Mouse (Mus musculus) hindbrain, embryonic 10.5 days (tissue): ENCODE data around the gene Sh3glb1. TPM values are rescaled to one million over a fixed set of nuclear protein-coding genes. Genes with fewer than 3 reads are reported as not detected.
A peak's percentile ranks its signal among the peaks of the same experiment; 100 is the strongest.
"Not testable (repeated sequence)": the region's sequence is repeated elsewhere in the genome, so short reads cannot be mapped to it uniquely, and the experiment has no call there.

ENCODE experiments used
- DNase-seq: peaks from one replicate; pipeline ENCODE4 v3.0.0-alpha.2; 2017; ENCODE audit warnings: low spot score
- H3K27ac ChIP-seq: fragments of 300-500 bp; sonication (generic); 2 replicates; pipeline ENCODE4 v1.5.1; 2016; ENCODE audit warnings: mild to moderate bottlenecking, moderate library complexity
- H3K27me3 ChIP-seq: fragments of 300-500 bp; sonication (generic); 2 replicates; pipeline ENCODE4 v1.6.1; 2016; ENCODE audit warnings: mild to moderate bottlenecking; ENCODE audit not compliant: poor library complexity, insufficient read depth, severe bottlenecking
- H3K36me3 ChIP-seq: fragments of 300-500 bp; sonication (generic); 2 replicates; pipeline ENCODE4 v1.6.1; 2016; ENCODE audit warnings: mild to moderate bottlenecking, moderate library complexity
- H3K4me1 ChIP-seq: fragments of 300-500 bp; sonication (generic); replicated peaks from 2 replicates; pipeline ENCODE4 v1.6.1; 2016; ENCODE audit warnings: mild to moderate bottlenecking
- H3K4me3 ChIP-seq: fragments of 300-500 bp; sonication (generic); 2 replicates; pipeline ENCODE4 v1.5.1; 2016; ENCODE audit warnings: mild to moderate bottlenecking, moderate library complexity
- H3K9me3 ChIP-seq: fragments of 300-500 bp; sonication (generic); 2 replicates; pipeline ENCODE4 v1.6.1; 2016; ENCODE audit warnings: mild to moderate bottlenecking, moderate library complexity
- WGBS: fragments of 180-500 bp; shearing (Covaris S2); methylation state at CpG from one replicate; pipeline ENCODE4 v1.1.7; 2016; 5-methylcytosine and 5-hydroxymethylcytosine counted together
- polyA plus RNA-seq: library from polyadenylated mRNA; unstranded; fragments of >200 nt; fragmentation: Nextera tagmentation; extraction: Ambion mirVana; gene quantifications from 2 replicates; pipeline ENCODE4 v1.2.1, GENCODE M21; 2016

Sh3glb1 gene
- polyA plus RNA-seq, 1 experiment from 2014 or later = 82.2 TPM

DNA sequence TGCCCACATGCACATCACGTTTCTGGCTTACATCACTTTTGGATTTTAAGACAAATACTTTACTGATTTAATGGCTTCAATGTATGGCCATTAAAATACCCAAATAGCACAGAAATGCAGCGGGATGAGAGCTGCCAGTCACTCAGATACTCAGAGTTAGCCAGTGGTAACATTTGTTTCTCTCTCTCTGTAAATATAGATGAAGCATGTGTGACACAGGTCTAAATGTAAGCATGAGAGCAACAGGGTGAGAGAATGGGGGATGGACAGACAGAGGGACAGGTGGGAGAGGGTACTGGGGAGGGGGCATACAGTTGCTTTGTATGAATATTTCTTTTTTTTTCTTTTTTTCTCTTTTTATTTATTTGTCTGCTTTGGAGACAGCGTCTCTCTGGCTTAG is 2.4 kb upstream of the Sh3glb1 start:
- peaks cover 25% of the 10 kb centered on the region for H3K4me1 ChIP-seq
- not testable (repeated sequence) for DNase-seq, H3K27ac ChIP-seq, H3K9me3 ChIP-seq, H3K36me3 ChIP-seq, H3K27me3 ChIP-seq, H3K4me3 ChIP-seq
- 86% methylated on average over 3 of the region's 3 CpGs for WGBS

DNA sequence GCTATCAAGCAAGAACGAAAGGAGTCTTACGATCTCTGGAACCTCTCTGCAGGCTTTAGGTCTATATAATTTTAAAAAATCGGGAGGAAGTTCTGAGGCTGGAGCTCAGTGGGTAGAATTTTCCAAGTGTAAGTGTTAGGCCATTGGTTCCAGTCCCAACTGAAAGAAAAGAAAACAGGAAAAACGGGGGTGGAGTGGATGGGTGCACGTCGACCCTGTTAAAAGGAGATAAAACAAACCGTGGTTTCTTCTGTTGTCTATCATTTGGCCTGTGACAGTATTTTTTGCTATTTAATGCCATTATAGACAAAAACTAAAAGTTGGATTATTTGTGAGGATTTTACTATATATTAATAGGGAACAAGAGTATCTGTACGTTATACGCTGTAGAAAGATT is 1.7 kb upstream of the Sh3glb1 start:
- no peak for DNase-seq
- H3K27me3 ChIP-seq = no peaks in the 10 kb centered on the region
- H3K4me3 ChIP-seq = no peak overlapping the region
- no peak overlapping the region for H3K27ac ChIP-seq
- WGBS = 91% methylated on average over 9 of the region's 9 CpGs
- H3K4me1 ChIP-seq = peaks cover 27% of the 10 kb centered on the region
- no peaks in the 10 kb centered on the region for H3K9me3 ChIP-seq
- no peaks in the 10 kb centered on the region for H3K36me3 ChIP-seq

DNA sequence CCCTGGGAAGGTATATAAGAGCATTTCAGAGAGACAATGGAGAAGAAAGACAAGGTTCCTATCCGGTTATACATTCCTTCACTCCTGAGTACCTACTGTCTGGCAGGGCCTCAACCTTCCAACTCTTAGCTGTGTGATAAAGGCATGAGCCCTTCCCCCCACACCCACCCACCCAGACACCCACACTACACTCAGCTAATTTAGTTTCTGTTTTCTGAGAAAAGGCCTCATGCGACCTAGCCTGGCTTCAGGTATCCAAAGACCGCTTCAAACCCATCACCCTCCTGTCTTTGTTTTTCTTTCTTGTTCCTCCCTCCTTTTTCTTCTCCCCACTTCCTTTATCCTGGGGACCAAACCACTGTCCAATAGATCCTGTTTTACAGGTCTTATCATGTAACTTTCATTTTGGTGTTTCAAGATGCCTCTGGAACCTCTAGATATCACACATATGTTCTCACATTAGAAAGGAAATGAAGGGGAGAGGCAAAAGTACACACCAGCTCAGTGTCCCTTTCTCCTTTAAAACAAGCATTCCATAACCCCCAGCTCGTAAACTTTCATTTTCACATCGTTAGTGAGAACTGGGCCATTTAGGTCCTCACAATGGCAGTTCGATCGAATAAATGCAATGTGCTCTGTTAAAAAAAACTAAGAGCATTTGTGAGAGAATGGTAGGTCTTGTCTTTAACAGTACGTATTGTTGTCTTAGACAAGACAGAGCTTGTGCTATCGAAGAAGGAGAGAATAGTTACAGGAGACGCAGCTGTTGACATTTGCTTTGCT is 1.1 kb upstream of the Sh3glb1 start:
- 88% methylated on average over 10 of the region's 10 CpGs for WGBS
- no peaks in the 10 kb centered on the region for H3K36me3 ChIP-seq
- DNase-seq = no peak
- H3K4me3 ChIP-seq = peak overlapping the region; percentile 86; the same call in 1 of the 2 replicates
- H3K9me3 ChIP-seq = no peaks in the 10 kb centered on the region
- no peaks in the 10 kb centered on the region for H3K27me3 ChIP-seq
- H3K27ac ChIP-seq = no peak overlapping the region
- H3K4me1 ChIP-seq = peaks cover 27% of the 10 kb centered on the region

DNA sequence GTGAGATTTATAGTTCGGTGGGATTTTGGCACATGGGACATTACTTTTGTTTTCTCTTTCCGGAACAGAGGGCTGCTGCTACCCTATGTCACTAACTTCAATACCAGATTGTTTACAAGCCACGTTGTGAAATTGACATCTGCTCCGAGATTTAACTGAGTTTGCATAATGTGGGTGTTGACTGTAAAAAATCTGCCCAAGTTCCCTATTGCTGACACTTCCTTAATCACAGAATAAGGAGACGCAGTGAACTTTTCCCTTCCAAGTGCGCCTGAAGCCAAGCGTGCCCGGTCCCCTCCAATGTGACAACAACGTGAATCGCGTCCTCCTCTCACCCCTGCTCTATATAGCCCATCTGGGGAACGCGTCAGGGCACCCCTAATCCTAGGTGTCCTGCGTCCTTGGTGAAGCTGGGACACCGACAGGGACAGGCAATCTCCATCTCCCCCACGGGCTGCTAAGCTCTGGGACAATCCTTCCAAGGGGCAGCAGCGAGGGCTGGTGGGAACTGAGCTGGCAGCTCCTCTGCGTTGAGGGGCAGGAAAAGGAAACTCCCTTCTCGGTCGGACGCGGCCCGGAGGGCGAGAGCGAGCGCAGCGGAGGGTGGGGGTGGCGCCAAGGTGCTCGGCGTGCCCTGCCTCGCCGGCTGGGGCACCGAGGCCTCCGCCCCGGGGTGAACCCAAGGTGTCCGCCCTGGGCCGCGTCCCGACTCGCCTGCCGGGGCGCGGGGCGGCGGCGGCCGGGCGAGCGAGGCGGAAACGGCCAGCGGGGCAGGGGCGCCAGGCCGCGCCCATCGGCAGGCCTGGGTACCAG is 841 bp downstream of the Sh3glb1 start:
- Histone ChIP-seq H3K27ac (peak overlapping the region; percentile 98), H3K4me1 (peaks cover 32% of the 10 kb centered on the region), H3K36me3 (peaks cover under 1% of the 10 kb centered on the region; the same call in 1 of the 2 replicates), H3K9me3 (no peaks in the 10 kb centered on the region), H3K27me3 (no peaks in the 10 kb centered on the region), H3K4me3 (peak overlapping the region; percentile 86)
- DNase-seq = peak; percentile 72
- WGBS = under 1% methylated on average over 56 of the region's 56 CpGs

DNA sequence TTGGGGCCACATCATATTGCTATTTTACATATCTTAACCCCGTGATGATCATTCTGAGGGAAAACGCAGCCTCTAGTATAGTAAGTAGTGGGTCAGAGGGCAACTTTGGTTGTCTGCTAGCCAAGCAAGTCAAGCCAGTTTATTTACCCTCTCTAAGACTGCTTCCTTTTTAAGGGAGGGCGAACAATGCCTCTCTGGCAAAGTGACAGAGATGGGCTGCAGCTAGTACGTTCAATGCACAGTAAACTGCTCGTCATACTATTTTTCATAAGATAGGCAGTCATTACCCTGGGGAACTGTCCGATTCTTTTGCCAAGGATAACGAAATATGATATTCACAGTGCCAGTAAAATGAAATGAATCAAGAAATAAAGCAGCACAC is 1.4 kb downstream of the Sh3glb1 start:
- peak overlapping the region; percentile 98 for H3K27ac ChIP-seq
- peak overlapping the region; percentile 86 for H3K4me3 ChIP-seq
- H3K4me1 ChIP-seq = peaks cover 32% of the 10 kb centered on the region
- H3K36me3 ChIP-seq = peaks cover 4% of the 10 kb centered on the region; the same call in 1 of the 2 replicates
- DNase-seq = no peak
- no peaks in the 10 kb centered on the region for H3K9me3 ChIP-seq
- no peaks in the 10 kb centered on the region for H3K27me3 ChIP-seq
- 30% methylated on average over 7 of the region's 7 CpGs for WGBS

DNA sequence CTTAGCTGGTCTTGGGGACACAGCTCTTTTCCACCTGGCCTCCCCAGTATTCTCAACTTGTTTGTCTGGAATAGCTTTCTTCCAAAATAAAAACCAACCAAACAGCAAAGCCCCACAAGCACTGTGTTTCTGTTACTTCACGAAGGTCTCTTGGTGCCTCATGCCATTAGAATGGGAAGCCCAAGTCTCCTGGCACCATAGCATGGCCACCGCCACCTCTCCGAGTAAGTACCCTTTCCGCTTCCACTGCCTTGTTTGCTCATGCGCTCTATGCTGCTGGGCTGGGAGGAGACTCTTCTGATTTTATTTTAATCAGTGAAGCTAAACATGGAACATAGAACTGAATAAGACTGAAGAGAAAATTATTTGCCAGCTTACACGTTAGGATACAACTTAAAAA is 2.3 kb downstream of the Sh3glb1 start:
- 90% methylated on average over 6 of the region's 6 CpGs for WGBS
- H3K9me3 ChIP-seq = no peaks in the 10 kb centered on the region
- no peak for DNase-seq
- H3K36me3 ChIP-seq = peaks cover 8% of the 10 kb centered on the region; the same call in 1 of the 2 replicates
- 0 out of 2 replicates have a peak overlapping the region, but pooled peaks have one; percentile 6 for H3K4me3 ChIP-seq
- no peaks in the 10 kb centered on the region for H3K27me3 ChIP-seq
- H3K4me1 ChIP-seq = peaks cover 32% of the 10 kb centered on the region
- no peak overlapping the region for H3K27ac ChIP-seq

DNA sequence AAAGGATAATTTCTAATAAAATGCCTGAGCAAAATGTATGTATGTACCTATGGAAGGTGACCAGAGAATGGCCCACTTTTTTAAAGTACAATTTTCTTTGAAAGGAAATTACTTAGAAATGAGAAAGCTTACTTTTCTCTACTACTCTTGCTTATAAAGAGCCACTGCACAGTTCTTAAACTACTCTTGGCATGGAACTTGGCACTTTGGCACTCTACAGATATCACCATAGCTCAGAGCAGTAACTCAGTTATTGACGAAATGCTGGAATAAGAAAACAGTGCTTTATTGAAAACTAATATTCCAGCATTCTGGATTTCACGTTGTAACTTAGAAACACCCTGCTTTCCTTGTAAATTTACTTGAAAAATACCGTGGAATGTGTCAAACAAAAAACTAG is 3.0 kb downstream of the Sh3glb1 start:
- Histone ChIP-seq H3K27ac (no peak overlapping the region), H3K4me3 (no peak overlapping the region), H3K4me1 (peaks cover 32% of the 10 kb centered on the region), H3K27me3 (no peaks in the 10 kb centered on the region), H3K9me3 (no peaks in the 10 kb centered on the region), H3K36me3 (peaks cover 12% of the 10 kb centered on the region)
- DNase-seq = no peak
- WGBS = 90% methylated on average over 3 of the region's 3 CpGs

DNA sequence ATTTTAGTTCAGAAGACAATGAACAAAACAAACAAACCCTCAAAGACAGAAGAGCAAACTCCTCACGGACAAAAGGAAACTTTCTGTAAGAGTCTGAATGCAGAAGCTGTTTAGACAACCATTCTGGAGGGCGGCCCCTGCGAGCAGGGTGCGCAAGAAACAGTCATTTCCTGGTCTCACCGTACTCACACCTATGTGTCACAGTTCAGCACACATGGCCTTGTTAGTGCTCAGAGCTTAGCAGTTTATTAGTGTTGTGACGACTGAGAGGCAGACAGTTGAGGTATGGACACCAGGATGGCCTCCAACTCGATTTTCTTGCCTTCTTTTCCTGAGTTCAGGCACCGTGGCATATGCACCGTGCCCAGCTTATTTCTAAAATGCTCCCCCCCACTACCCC is 4.2 kb downstream of the Sh3glb1 start:
- Histone ChIP-seq H3K4me1 (peaks cover 30% of the 10 kb centered on the region), H3K4me3 (no peak overlapping the region), H3K27ac (no peak overlapping the region), H3K9me3 (no peaks in the 10 kb centered on the region), H3K36me3 (peaks cover 24% of the 10 kb centered on the region), H3K27me3 (no peaks in the 10 kb centered on the region)
- no peak for DNase-seq
- 70% methylated on average over 9 of the region's 9 CpGs for WGBS

DNA sequence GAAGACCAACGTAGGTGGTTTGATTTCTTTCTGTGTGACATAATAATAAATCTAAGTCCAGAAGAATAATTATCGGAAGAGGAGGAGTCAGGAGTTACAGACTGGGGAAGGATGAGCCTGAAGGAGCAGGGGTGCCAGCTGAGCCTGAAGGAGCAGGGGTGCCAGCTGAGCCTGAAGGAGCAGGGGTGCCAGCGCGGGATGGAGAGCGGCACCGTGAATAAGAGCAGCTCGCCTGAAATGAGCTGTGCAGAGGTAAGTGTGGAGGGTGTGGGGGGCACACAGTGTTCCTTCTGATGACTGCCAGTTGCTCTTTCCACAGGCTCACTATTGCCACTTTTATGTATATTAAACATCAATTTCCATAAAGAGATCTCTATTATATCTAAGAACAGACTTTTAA is 5.1 kb downstream of the Sh3glb1 start:
- Histone ChIP-seq H3K27me3 (no peaks in the 10 kb centered on the region), H3K27ac (no peak overlapping the region), H3K36me3 (peaks cover 33% of the 10 kb centered on the region), H3K4me3 (no peak overlapping the region), H3K4me1 (peaks cover 26% of the 10 kb centered on the region), H3K9me3 (no peaks in the 10 kb centered on the region)
- 88% methylated on average over 7 of the region's 7 CpGs for WGBS
- no peak for DNase-seq

DNA sequence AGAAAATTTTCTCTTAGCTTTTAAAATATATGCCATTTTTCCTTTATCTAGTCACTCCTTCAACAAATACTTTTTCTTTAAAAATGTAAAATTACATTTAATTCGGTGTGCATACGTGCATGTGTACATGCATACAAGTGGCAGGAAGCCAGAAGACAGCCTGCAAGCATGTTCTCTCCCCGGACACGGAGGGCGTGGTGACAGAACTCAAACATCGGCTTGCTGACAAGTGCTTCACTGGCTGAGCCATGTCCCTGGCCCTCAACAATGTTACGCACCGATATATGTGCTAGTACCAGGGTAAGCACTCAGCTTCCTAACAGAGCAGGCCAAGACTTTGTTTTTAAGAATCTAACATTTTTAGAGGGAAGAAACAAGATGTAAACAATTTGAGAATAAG is 5.5 kb downstream of the Sh3glb1 start:
- H3K27ac ChIP-seq = no peak overlapping the region
- H3K27me3 ChIP-seq = no peaks in the 10 kb centered on the region
- 93% methylated on average over 8 of the region's 8 CpGs for WGBS
- H3K36me3 ChIP-seq = peaks cover 37% of the 10 kb centered on the region
- H3K9me3 ChIP-seq = no peaks in the 10 kb centered on the region
- no peak overlapping the region for H3K4me3 ChIP-seq
- no peak for DNase-seq
- H3K4me1 ChIP-seq = peaks cover 26% of the 10 kb centered on the region

DNA sequence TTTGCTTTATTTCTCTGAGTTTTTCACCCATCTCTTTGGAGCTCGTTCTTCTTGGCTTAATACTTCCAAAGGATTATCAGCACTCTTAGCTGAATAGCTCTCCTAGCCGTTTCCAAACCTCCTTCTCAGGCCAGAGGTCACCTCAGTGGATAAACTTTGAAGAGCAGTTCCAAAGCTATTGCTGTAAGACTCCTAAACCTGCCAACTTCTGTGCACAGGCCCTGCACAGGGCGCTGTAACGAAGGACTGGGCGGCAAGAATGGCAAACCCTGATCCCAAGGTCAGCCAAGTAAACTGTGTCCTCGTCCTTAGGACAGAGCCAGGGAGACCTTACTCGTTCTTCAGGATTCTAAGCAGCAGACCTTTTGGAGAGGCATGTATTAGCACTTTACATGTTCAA is 6.0 kb downstream of the Sh3glb1 start:
- Histone ChIP-seq H3K27ac (no peak overlapping the region), H3K9me3 (no peaks in the 10 kb centered on the region), H3K27me3 (no peaks in the 10 kb centered on the region), H3K36me3 (peaks cover 40% of the 10 kb centered on the region), H3K4me3 (no peak overlapping the region), H3K4me1 (peaks cover 23% of the 10 kb centered on the region)
- DNase-seq = no peak
- whole genome bisulfite sequencing = 82% methylated on average over 7 of the region's 7 CpGs

DNA sequence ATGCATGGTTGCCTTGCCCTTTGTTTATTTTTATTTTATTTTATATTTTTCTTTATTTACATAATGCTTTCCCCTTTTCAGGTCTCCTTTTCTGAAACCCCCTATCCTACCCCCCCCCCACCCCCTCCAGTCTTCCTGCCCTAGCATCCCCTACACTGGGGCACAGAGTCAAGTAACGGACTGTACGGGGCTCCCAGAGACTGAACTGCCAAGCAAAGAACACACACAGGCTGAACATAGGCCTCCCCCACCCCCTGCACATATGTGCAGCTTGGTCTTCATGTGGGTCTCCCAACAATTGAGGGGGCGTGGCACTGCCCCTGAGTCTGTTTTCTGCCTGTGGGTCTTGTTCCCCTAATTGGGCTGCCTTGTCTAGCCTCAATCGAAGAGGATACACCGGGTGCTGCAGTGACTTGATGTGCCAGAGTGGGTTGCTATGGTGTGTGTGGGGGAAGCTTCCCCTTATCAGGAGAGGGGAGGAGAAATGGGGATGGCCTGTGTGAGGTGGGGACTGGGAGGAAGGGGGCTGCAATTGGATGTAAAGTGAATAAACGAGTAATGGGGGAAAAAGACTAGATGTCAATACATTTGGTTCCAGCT is 8.4 kb downstream of the Sh3glb1 start:
- Histone ChIP-seq H3K36me3 (peaks cover 59% of the 10 kb centered on the region), H3K27ac (no peak overlapping the region)
- DNase-seq = no peak

DNA sequence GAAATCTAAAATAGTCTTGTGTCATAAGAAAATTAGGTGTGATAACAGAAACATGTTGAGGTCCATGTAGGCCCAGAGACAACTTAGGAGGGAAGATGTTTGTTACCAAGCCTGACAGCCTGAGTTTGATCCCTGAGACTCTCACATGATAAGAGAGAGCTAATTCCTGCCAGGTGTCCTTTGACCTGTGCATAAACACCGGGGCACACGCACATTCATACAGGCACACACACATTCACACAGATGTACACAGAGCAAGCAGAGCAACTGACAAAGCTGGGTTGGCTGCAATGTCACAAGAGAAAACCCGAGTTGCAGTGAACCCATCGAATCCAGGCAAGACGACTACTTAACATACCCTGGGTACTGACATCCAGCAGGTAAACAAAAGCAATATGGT is 11.5 kb downstream of the Sh3glb1 start:
- Histone ChIP-seq H3K4me1 (no peaks in the 10 kb centered on the region), H3K27me3 (no peaks in the 10 kb centered on the region), H3K9me3 (no peaks in the 10 kb centered on the region), H3K4me3 (no peak overlapping the region), H3K27ac (no peak overlapping the region), H3K36me3 (peaks cover 80% of the 10 kb centered on the region)
- DNase-seq = no peak
- 91% methylated on average over 5 of the region's 5 CpGs for WGBS

More for the DNA sequence above, 8.4 kb downstream of the Sh3glb1 start:
- H3K9me3 ChIP-seq = no peaks in the 10 kb centered on the region
- no peaks in the 10 kb centered on the region for H3K27me3 ChIP-seq
- WGBS = 82% methylated on average over 6 of the region's 6 CpGs
- 0 out of 2 replicates have a peak, but pooled peaks cover 5% of the 10 kb centered on the region for H3K4me1 ChIP-seq
- no peak overlapping the region for H3K4me3 ChIP-seq
